In genomic region chr6:114078556-114078955, GRCm38 (mm10) we compare ENCODE assay signal across 25 mouse cellular contexts. TPM values are rescaled to one million over a fixed set of nuclear protein-coding genes. Genes with fewer than 3 reads are reported as not detected.
DNase-seq lines count a peak whose midpoint lies in the region; ATAC-seq lines count a peak whose summit lies in the region.
"Had no signal": no experiment of that assay in that cellular context is flagged by ENCODE, and none has a peak within 500 bp of the region (broad histone marks: within the 10 kb centered on the region; RNA-seq: fewer than 3 reads in every experiment).

No protein-coding gene starts in this region.

- H3K9ac ChIP-seq in kidney, embryonic 15.5 days: no peak overlapping the region
- H3K9ac ChIP-seq: heart, embryonic 13.5 days; hindbrain, embryonic 12.5 days had no signal

- no peak overlapping the region for H3K27ac ChIP-seq in kidney, embryonic 15.5 days
- H3K27ac ChIP-seq: embryonic facial prominence, embryonic 10.5 days; forebrain, embryonic 10.5 days; gastrocnemius, adult 2 months; heart, embryonic 13.5 days; hindbrain, embryonic 12.5 days had no signal

- peak; percentile 58; the same call in 1 of the 2 replicates for ATAC-seq in cerebellum, adult (ENCODE audit: insufficient number of reproducible peaks, low FRiP score, low TSS enrichment)
- ATAC-seq in kidney, embryonic 15.5 days (replicated peaks; ENCODE audit: low FRiP score): peak; percentile 58; the same call in 1 of the 2 replicates
- no peak for ATAC-seq in erythroid progenitor cell, adult 5-6 weeks (replicated peaks; ENCODE audit: low FRiP score, poor library complexity, severe bottlenecking)
- ATAC-seq: CD4-positive, CD25-positive, alpha-beta regulatory T cell, adult 4 months; forebrain, embryonic 14.5 days; hindbrain, embryonic 16.5 days; inflammation-experienced regulatory T-cells, adult 6 months; intestine, postnatal 0 days had no signal

- no peak for DNase-seq in cerebellum, adult 8-10 months
- DNase-seq in kidney, postnatal 10 days: no peak
- peak; percentile 54 for DNase-seq in cerebellum, adult 9-10 months
- no peak for DNase-seq in gastrocnemius, postnatal 25 days
- DNase-seq: adrenal gland, adult 8-10 months; adrenal gland, postnatal 36 days; B cell, adult 2 months; gastrocnemius, adult 2 months; gastrocnemius, postnatal 36 days; heart, adult 11 months; heart, postnatal 4 days had no signal

- H3K4me1 ChIP-seq in kidney, embryonic 15.5 days: no peaks in the 10 kb centered on the region
- H3K4me1 ChIP-seq: embryonic facial prominence, embryonic 10.5 days; heart, embryonic 13.5 days; hindbrain, embryonic 12.5 days had no signal

- H3K27me3 ChIP-seq in kidney, embryonic 15.5 days: peaks cover 3% of the 10 kb centered on the region; the same call in 1 of the 2 replicates

- no peak overlapping the region for H3K4me2 ChIP-seq in kidney, embryonic 15.5 days
- H3K4me2 ChIP-seq: heart, embryonic 13.5 days; hindbrain, embryonic 12.5 days had no signal

- H3K4me3 ChIP-seq in kidney, embryonic 15.5 days (replicated peaks): no peak overlapping the region
- H3K4me3 ChIP-seq: embryonic facial prominence, embryonic 10.5 days; forebrain, embryonic 10.5 days; gastrocnemius, adult 2 months; heart, embryonic 13.5 days; hindbrain, embryonic 12.5 days had no signal

- H3K36me3 ChIP-seq in kidney, embryonic 15.5 days: no peaks in the 10 kb centered on the region
- H3K36me3 ChIP-seq: embryonic facial prominence, embryonic 10.5 days; forebrain, embryonic 10.5 days; G1E; heart, embryonic 13.5 days; hindbrain, embryonic 12.5 days had no signal

- no peaks in the 10 kb centered on the region for H3K9me3 ChIP-seq in kidney, embryonic 15.5 days (replicated peaks)
- H3K9me3 ChIP-seq: embryonic facial prominence, embryonic 10.5 days; forebrain, embryonic 10.5 days; heart, embryonic 13.5 days; hindbrain, embryonic 12.5 days had no signal

RNA-seq across cellular contexts. Expression of gene Atp2b2, which starts 36.1 kb away (rescaled TPM):
- 0.27 and 0.62 TPM in 2 replicates for polyA plus RNA-seq in kidney, embryonic 15.5 days (2015; fragmentation: Nextera tagmentation; extraction: Ambion mirVana)
- total RNA-seq in erythroid progenitor cell, adult 5-6 weeks (2015; ENCODE audit: low replicate concordance): not detected in 2 replicates
- total RNA-seq in erythroid progenitor cell, adult 5-6 weeks (2017; ENCODE audit: low replicate concordance): not detected in 2 replicates
- total RNA-seq in gastrocnemius, postnatal 25 days (2021): under 1 TPM; 0.24 to 0.33 TPM
- polyA plus RNA-seq: G1E had no signal

RNA-seq across cellular contexts. Expression of gene Slc6a11, which starts 52.5 kb away (rescaled TPM):
- polyA plus RNA-seq in kidney, embryonic 15.5 days (2015; fragmentation: Nextera tagmentation; extraction: Ambion mirVana): 0.13 and 0.17 TPM in 2 replicates
- total RNA-seq in erythroid progenitor cell, adult 5-6 weeks (2015; ENCODE audit: low replicate concordance): not detected in 2 replicates
- total RNA-seq in erythroid progenitor cell, adult 5-6 weeks (2017; ENCODE audit: low replicate concordance): not detected in 2 replicates
- under 1 TPM in 1 of 2 experiments, not detected in 1; 0.05 TPM for total RNA-seq in gastrocnemius, postnatal 25 days (2021)
- polyA plus RNA-seq: CD4-positive, CD25-positive, alpha-beta regulatory T cell, adult 4 months; G1E; heart, embryonic 13.5 days; heart, postnatal 0 days; inflammation-experienced regulatory T-cells, adult 6 months; intestine, postnatal 0 days had no signal
